Mouse (Mus musculus): ENCODE data around the gene Papolb. TPM values are rescaled to one million over a fixed set of nuclear protein-coding genes. Genes with fewer than 3 reads are reported as not detected.

Papolb gene
- total RNA-seq, 1 experiment from 2014 or later = not detected

- no peak for ATAC-seq (replicated peaks; ENCODE audit: low read depth, poor library complexity, severe bottlenecking)
These were observed 51.8 kb downstream of the Papolb start for GRCm38 (mm10) chr5:142477866-142478615.

DNA sequence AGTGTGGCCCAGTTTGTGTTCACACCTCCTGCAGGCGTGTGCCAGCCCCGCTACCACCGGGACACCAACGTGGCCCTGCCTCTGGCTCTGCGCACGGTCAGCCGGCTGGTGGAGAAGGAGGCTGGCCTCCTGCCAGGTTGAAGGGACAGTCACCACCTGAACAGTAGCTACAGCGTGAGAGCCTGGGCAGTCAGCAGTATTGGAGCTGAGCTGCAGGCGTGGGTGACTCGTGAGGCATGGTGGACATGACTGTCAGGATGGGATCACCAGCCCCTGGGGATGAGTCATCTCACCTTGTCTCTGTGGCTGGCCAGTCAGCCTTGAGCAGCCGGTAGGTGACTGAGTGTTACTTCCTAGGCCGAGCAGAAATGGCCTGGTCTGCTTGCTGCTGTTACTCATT, 52.5 kb downstream of the Papolb start:
- no peak for ATAC-seq (replicated peaks; ENCODE audit: low read depth, poor library complexity, severe bottlenecking)

Other genes starting within 250 kb of the Papolb start
- 8.2 and 11.7 TPM in 2 replicates for gene Foxk1, start 128.6 kb downstream of the Papolb start, total RNA-seq (2017)
- gene Ap5z1, start 66.1 kb downstream of the Papolb start, total RNA-seq (2017) = 7.0 and 11.9 TPM in 2 replicates
- not detected in 2 replicates for gene Radil, start 21.0 kb upstream of the Papolb start, total RNA-seq (2017)
- not detected in 2 replicates for gene Mmd2, start 78.7 kb upstream of the Papolb start, total RNA-seq (2017)
- gene Wipi2, start 97.6 kb upstream of the Papolb start, total RNA-seq (2017) = 31.8 and 35.4 TPM in 2 replicates
- gene Slc29a4, start 162.4 kb upstream of the Papolb start, total RNA-seq (2017) = not detected in 2 replicates